Mouse (Mus musculus) stomach, postnatal 0 days (tissue): ENCODE results near the gene Ldb2.

Source experiments
- CTCF ChIP-seq: IDR thresholded peaks from 2 replicates; pipeline ENCODE4 v1.5.1; 2016; ENCODE audit warnings: antibody characterized with exemption, low read depth, mild to moderate bottlenecking, moderate library complexity
- EP300 ChIP-seq: optimal IDR thresholded peaks from 2 replicates; pipeline ENCODE3; 2016; ENCODE audit warnings: antibody characterized with exemption

DNA sequence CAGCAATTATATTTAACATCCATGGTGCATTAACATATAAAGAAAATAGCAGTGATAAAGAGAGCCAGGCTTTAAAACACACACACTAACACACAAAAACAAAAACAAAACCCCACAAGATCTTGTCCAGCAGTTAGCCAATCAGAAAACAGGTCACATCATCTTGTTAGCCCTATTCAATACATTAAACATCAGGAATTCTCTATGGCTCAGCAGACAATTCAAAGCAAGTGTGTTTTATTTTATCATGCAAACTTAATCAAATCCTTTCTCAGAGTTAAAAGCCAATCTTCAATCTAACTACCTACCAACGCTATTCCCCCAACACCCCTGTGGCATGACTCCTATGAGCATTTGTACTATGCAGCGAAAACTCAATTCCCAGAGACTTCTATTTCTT lies 1.4 kb downstream of the Ldb2 start:
- TF ChIP-seq CTCF (no peak), EP300 (no peak)
